Mouse (Mus musculus): Measurements from ENCODE around the gene Robo1.

- TF ChIP-seq CTCF (conservative IDR thresholded peaks at IDR 0.05; ENCODE audit: insufficient read depth, insufficient read length, low read depth, low read length) (no peak), POLR2A (IDR thresholded peaks at IDR 0.05; ENCODE audit: low read depth, low read length) (no peak)
Observed at GRCm38 (mm10) chr16:72920013-72920412, 611.9 kb downstream of the Robo1 start.
